Mouse (Mus musculus): ENCODE measurements around the gene B4galnt1.

Gene B4galnt1

GRCm38 (mm10) chr10:127194428-127195327, 29.7 kb downstream of the B4galnt1 start:
- in situ Hi-C loops (cut with MboI; ENCODE audit: low pct_unique_long_range_greater_than_20kb in 1 of 2, low sequenced_read_pairs in 2 of 2, unreplicated experiment in 1 of 2) = no loop called here

GRCm38 (mm10) chr10:127195328-127196129, 30.5 kb downstream of the B4galnt1 start, which contains the start of gene Dtx3:
Gene Dtx3, minus strand, starts transcription at chr10:127195728.
- in situ Hi-C loops (cut with MboI; ENCODE audit: low pct_unique_long_range_greater_than_20kb in 1 of 2, low sequenced_read_pairs in 2 of 2, unreplicated experiment in 1 of 2) = no loop called here

- in situ Hi-C loops (cut with MboI; ENCODE audit: low pct_unique_long_range_greater_than_20kb in 1 of 2, low sequenced_read_pairs in 2 of 2, unreplicated experiment in 1 of 2) = no loop called here
Observed at GRCm38 (mm10) chr10:127196392-127196791, 31.4 kb downstream of the B4galnt1 start.

GRCm38 (mm10) chr10:127197104-127197503, 32.1 kb downstream of the B4galnt1 start:
- in situ Hi-C loops (cut with MboI; ENCODE audit: low pct_unique_long_range_greater_than_20kb in 1 of 2, low sequenced_read_pairs in 2 of 2, unreplicated experiment in 1 of 2) = no loop called here

- in situ Hi-C loops (cut with MboI; ENCODE audit: low pct_unique_long_range_greater_than_20kb in 1 of 2, low sequenced_read_pairs in 2 of 2, unreplicated experiment in 1 of 2) = no loop called here
Observed at GRCm38 (mm10) chr10:127197505-127198110, 32.6 kb downstream of the B4galnt1 start.

GRCm38 (mm10) chr10:127198492-127198891, 33.5 kb downstream of the B4galnt1 start:
- in situ Hi-C loops (cut with MboI; ENCODE audit: low pct_unique_long_range_greater_than_20kb in 1 of 2, low sequenced_read_pairs in 2 of 2, unreplicated experiment in 1 of 2) = no loop called here

- in situ Hi-C loops (cut with MboI; ENCODE audit: low pct_unique_long_range_greater_than_20kb in 1 of 2, low sequenced_read_pairs in 2 of 2, unreplicated experiment in 1 of 2) = no loop called here
Observed at GRCm38 (mm10) chr10:127199068-127199467, 34.0 kb downstream of the B4galnt1 start.

- in situ Hi-C loops (cut with MboI; ENCODE audit: low pct_unique_long_range_greater_than_20kb in 1 of 2, low sequenced_read_pairs in 2 of 2, unreplicated experiment in 1 of 2) = no loop called here
Observed at GRCm38 (mm10) chr10:127199474-127199873, 34.4 kb downstream of the B4galnt1 start.

- in situ Hi-C loops (cut with MboI; ENCODE audit: low pct_unique_long_range_greater_than_20kb in 1 of 2, low sequenced_read_pairs in 2 of 2, unreplicated experiment in 1 of 2) = no loop called here
Observed at GRCm38 (mm10) chr10:127200279-127200678, 35.3 kb downstream of the B4galnt1 start.

GRCm38 (mm10) chr10:127203106-127203505, 38.1 kb downstream of the B4galnt1 start:
- in situ Hi-C loops (cut with MboI; ENCODE audit: low pct_unique_long_range_greater_than_20kb in 1 of 2, low sequenced_read_pairs in 2 of 2, unreplicated experiment in 1 of 2) = no loop called here

GRCm38 (mm10) chr10:127204589-127204988, 39.6 kb downstream of the B4galnt1 start:
- in situ Hi-C loops (cut with MboI; ENCODE audit: low pct_unique_long_range_greater_than_20kb in 1 of 2, low sequenced_read_pairs in 2 of 2, unreplicated experiment in 1 of 2) = no loop called here

GRCm38 (mm10) chr10:127205373-127205772, 40.3 kb downstream of the B4galnt1 start:
- in situ Hi-C loops (cut with MboI; ENCODE audit: low pct_unique_long_range_greater_than_20kb in 1 of 2, low sequenced_read_pairs in 2 of 2, unreplicated experiment in 1 of 2) = no loop called here

GRCm38 (mm10) chr10:127208921-127209320, 43.9 kb downstream of the B4galnt1 start:
- in situ Hi-C loops (cut with MboI; ENCODE audit: low pct_unique_long_range_greater_than_20kb in 1 of 2, low sequenced_read_pairs in 2 of 2, unreplicated experiment in 1 of 2) = no loop called here

GRCm38 (mm10) chr10:127209928-127210570, 45.0 kb downstream of the B4galnt1 start:
- in situ Hi-C loops (cut with MboI; ENCODE audit: low pct_unique_long_range_greater_than_20kb in 1 of 2, low sequenced_read_pairs in 2 of 2, unreplicated experiment in 1 of 2) = no loop called here

- in situ Hi-C loops (cut with MboI; ENCODE audit: low pct_unique_long_range_greater_than_20kb in 1 of 2, low sequenced_read_pairs in 2 of 2, unreplicated experiment in 1 of 2) = no loop called here
Observed at GRCm38 (mm10) chr10:127210961-127211405, 46.0 kb downstream of the B4galnt1 start.

- in situ Hi-C loops (cut with MboI; ENCODE audit: low pct_unique_long_range_greater_than_20kb in 1 of 2, low sequenced_read_pairs in 2 of 2, unreplicated experiment in 1 of 2) = no loop called here
Observed at GRCm38 (mm10) chr10:127211414-127211854, 46.4 kb downstream of the B4galnt1 start, which contains the start of gene Pip4k2c. Gene Pip4k2c, minus strand, starts transcription at chr10:127211585.

- in situ Hi-C loops (cut with MboI; ENCODE audit: low pct_unique_long_range_greater_than_20kb in 1 of 2, low sequenced_read_pairs in 2 of 2, unreplicated experiment in 1 of 2) = no loop called here
Observed at GRCm38 (mm10) chr10:127213272-127213671, 48.2 kb downstream of the B4galnt1 start.

GRCm38 (mm10) chr10:127213704-127214421, 48.8 kb downstream of the B4galnt1 start:
- in situ Hi-C loops (cut with MboI; ENCODE audit: low pct_unique_long_range_greater_than_20kb in 1 of 2, low sequenced_read_pairs in 2 of 2, unreplicated experiment in 1 of 2) = no loop called here
